Mouse (Mus musculus): ENCODE measurements around the gene Prf1.

The Prf1 gene

DNA sequence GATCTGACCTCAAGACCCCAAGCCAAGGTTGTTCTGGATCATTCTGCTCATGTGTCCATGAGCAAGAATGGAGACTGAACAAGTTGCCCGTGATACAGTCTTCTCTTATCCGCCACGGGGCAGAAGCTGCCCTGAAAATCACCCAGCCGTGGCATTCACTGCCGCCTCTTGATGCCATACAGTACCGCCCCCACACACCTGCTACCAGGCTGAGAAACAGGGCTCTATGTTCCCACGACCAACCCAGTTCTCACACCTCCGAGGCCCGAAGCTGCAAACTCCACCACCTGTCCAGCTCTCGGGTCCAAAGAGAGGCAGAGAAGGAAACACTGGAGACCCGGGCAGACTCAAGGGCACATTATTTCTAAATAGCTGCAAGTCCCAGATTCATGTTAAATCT lies 40.0 kb downstream of the Prf1 start:
- DNase-seq (ENCODE audit: extremely low read depth, low read depth, low spot score) = no peak

DNA sequence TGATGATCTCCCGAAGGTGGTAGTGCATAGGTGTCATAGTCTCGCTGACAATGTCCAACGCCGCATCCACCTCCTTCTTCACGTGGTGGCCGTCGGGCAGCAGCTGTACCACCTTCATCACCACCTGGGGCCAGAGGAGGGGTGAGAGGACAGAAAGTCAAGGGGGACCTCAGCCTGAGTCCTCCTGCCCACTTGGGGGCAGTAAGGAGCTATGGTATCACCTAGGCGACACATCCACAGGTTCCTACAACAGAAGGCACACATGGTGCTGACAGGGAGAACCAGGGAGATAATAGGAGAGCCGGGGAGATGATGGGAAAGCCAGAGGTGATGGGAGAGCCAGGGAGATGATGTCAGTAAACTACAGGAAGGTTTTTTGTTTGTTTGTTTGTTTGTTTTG lies 41.6 kb downstream of the Prf1 start:
- no peak for DNase-seq (ENCODE audit: extremely low read depth, low read depth, low spot score)

DNA sequence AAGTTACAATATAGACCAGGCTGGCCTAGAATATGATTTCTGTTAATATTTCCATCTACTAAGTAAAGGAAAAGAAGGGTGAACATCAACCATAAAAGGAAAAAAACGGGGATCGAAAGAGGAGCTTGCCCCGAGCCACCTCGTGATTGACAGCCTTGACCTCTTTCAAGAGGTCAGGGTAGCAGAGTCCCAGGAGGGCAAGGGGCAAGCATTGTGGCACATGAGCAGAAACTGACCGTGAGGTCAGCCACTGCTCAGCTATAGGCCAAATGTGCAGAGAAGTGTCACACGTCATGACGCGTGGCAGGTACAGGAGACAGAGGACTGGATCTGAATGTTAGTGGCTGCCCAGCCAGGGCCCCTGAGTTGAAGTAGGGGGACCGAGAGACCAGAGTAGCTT lies 42.6 kb downstream of the Prf1 start:
- DNase-seq (ENCODE audit: extremely low read depth, low read depth, low spot score) = no peak

DNA sequence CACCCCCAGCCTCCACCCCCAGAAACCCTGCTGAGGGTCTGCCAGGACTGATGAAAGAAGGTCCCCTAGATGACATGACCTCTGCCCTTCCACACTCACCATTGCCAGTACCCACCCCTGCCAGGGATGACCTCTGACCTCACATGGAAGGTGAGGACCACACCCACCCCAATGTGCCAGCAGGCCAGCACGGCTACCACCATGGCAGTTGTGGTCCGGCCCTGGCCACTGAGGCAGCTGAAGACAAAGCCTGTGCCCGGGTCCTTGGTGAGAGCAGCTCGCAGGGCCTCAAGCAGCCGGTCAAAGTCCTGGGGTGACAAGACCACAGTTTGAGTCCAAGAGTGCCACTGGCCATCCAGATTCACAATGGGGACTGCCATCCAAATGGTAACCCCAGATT lies 43.4 kb downstream of the Prf1 start:
- no peak for DNase-seq (ENCODE audit: extremely low read depth, low read depth, low spot score)

DNA sequence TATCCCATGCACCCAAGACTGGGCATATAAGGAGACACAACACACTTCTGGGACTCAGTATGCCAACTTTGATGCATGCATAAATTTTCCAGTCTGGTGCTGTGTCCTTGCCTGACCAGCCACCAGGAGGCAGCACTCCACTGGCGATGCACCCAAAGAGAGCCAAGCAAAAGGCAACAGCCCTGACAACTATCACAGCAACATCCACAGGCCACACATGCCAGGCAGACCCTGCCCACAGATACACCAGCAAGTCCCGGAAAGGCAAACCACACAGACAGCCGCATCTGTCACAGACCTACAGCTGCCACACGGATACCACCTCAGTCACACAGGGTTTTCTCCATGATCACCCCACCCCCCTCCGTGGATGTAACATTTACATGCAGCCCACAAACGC lies 43.9 kb downstream of the Prf1 start:
- no peak for DNase-seq (ENCODE audit: extremely low read depth, low read depth, low spot score)

DNA sequence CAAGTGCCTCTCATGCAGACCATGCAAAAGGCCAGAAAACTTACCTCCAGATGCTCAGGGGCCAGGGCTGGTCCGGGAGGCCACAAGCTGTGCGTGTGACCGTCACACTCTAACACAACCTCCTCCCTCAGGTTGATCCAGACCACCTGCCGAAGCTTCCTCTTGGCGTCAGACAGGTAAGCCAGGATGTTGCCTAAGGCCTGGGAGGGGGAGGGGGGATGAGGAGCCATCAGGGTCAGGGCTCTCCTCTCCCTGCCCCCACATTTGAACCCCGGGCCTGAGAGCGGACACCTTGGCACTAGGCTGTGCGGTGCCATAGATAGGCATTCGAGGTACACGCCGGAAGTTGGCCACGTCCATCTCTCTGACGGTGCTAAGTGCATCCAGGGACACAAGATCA lies 45.1 kb downstream of the Prf1 start:
- no peak for DNase-seq (ENCODE audit: extremely low read depth, low read depth, low spot score)

DNA sequence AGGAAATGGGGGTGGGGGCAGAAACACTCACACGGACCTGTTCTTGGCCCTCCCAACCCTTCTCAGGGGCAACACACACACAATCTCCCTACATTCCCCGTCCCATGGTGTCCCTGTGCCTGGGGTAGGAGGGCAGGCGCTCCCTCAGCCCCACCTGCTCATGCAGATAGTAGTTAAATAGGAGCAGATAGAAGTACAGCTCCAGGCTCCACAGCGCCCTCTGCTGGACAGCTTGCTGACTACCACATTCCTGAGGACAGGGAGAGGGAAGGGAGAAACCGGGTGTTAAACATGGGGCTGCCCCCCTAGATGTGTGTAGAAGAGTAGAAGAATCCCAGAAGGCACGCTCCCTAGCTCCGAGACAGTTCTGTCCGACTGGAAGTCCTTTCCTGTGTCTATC lies 46.3 kb downstream of the Prf1 start:
- DNase-seq (ENCODE audit: extremely low read depth, low read depth, low spot score) = no peak

DNA sequence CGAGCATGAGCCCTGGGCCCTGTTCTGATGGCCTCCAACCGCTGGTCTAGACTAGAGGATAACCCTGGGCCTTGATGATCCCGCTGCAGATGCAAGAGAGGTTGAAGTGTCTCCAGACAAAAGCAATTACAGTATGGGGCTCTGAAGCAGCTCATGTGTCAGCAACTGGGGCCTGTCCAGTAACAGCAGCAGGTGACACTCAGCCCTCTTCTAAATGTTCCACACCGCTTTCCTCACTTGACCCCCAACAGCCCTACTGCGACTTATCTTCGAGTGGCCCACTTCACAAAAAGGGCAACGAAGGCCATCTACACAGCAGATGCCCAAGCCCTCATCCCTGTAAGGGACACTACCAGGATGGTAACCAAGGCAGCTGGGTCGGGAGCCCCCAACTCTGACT lies 47.5 kb downstream of the Prf1 start:
- no peak for DNase-seq (ENCODE audit: extremely low read depth, low read depth, low spot score)

DNA sequence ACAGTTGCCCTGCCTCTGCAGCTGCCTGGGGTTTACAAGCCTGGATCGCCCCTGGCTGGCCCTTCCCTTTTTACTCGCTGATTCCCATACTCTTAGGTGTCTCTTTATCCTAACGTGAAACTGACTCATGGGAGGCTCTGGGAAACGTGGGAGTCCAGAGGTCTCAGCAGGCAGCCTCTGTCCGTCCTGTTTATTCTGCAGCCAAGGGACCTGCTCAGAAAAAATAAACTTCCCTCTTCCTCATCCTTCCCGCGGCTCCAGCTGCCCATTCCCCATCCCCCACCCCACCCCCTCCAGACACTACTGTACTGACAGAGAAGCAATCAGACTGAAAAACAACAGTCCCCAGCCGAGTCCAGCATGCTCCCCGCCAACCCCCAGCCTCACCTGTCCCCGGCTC lies 48.7 kb downstream of the Prf1 start:
- DNase-seq (ENCODE audit: extremely low read depth, low read depth, low spot score) = no peak

DNA sequence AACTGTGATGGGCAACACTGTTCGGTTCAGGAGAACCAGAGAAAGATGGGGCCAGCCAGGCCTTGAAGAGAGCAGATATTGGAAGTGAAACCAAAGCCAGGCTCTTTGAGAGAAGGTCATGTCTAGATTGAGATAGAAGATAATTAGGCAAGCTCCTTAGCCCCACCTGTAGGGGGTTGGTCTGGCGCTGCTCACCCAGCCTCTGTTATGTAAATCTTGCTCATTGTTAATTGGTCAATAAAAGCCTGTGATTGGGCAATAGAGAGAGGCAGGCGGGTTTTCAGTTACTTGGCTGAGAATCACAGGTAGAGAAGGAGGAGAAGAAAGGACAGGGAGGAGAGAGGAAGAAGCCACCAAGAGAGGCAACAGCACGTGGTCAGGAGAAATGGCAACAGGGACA lies 53.6 kb downstream of the Prf1 start:
- DNase-seq (ENCODE audit: extremely low read depth, low read depth, low spot score) = peak; percentile 43
